Mouse (Mus musculus) kidney, postnatal 14 days (tissue): ENCODE data around the gene Shd.
A peak's percentile ranks its signal among the peaks of the same experiment; 100 is the strongest.
"Not testable (repeated sequence)": the region's sequence is repeated elsewhere in the genome, so short reads cannot be mapped to it uniquely, and the experiment has no call there.

Experiments used
- DNase-seq: peaks from one replicate; pipeline ENCODE4 v3.0.0; 2022; ENCODE audit warnings: mixed read lengths

The Shd gene

GRCm38 (mm10) chr17:55969966-55970891 lies at the start of gene Shd:
Gene Shd (plus strand): TSS chr17:55970467.
- peak; percentile 64 for DNase-seq

- peak; percentile 74 for DNase-seq
These were observed 38.4 kb upstream of the Shd start for GRCm38 (mm10) chr17:55931553-55932502.

DNA sequence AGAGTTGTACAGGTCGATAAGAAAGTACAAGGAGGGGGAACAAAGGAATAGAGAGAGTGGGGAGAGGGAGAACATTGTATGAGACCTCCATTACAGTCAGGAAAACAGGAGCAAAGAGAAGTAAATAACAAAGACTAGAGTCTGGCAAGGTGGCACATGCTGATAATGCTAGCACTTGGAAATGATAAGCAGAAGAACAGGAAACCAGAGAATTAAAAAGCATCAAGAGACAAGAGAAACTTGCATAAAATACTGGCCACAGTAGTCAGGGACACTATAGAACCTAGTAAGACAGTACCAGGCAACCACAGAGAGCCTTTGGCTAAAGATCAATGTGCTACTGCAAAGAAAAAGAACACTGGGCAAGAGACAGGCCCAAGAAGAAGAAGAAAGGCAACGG lies 37.6 kb upstream of the Shd start:
- DNase-seq: no peak

DNA sequence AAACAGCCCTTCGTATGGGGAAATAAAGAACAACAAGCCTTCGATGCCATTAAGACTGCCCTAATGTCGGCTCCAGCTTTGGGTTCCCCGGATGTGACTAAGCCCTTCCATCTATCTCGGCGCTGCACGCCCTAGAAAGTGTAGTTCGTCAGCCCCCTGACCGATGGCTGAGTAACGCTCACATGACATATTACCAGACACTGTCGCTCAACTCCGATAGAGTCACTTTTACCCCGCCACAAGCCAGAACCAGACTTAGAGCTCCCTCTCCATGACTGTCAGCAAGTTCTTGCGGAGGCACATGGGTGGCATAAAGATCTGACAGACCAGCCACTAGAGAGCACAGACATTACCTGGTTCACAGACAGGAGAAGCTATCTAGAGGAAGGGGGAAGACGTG lies 37.1 kb upstream of the Shd start:
- no peak for DNase-seq

- not testable (repeated sequence) for DNase-seq
These were observed 25.8 kb upstream of the Shd start for GRCm38 (mm10) chr17:55944387-55944865.

- DNase-seq: peak; percentile 95
These were observed 25.2 kb upstream of the Shd start for GRCm38 (mm10) chr17:55944866-55945682.

DNA sequence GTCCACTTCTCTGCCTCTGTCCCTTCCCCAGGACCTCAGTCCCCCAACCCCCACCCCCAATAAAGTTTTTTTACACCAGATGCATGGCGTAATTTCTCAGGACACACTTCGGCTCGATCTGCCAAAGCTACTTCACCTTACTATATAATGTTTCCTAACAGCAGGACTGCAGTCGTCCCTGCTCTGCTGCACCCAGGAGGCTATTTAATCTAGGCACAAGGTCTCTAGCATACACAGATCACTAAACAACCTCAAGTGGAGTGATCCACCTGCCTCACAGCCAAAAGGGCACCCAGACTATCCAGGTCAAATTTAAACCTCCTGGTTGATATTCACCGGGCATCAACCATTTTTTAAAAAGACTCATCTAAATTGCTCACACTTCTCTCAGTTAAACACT lies 24.6 kb upstream of the Shd start:
- DNase-seq: no peak

DNA sequence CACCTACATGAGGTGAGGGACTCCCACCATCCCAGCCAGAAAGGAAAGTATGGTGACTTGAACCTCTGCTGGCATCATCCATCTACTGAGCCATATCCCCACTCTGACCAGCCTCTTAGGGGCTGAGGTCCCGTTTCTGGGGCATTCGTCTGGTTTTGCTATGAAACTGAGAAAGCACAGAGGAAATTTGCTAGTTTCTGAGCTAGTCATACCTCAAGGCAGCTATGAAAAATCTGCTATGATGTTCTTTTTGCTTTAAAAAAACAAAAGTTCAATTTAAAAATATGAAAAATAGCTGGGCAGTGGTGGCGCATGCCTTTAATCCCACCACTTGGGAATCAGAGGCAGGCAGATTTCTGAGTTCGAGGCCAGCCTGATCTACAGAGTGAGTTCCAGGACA lies 21.6 kb upstream of the Shd start:
- DNase-seq: no peak

GRCm38 (mm10) chr17:55949400-55949799 lies 20.9 kb upstream of the Shd start, which contains the start of gene Zfp119b:
Gene Zfp119b (minus strand): TSS chr17:55949500.
- no peak for DNase-seq

DNA sequence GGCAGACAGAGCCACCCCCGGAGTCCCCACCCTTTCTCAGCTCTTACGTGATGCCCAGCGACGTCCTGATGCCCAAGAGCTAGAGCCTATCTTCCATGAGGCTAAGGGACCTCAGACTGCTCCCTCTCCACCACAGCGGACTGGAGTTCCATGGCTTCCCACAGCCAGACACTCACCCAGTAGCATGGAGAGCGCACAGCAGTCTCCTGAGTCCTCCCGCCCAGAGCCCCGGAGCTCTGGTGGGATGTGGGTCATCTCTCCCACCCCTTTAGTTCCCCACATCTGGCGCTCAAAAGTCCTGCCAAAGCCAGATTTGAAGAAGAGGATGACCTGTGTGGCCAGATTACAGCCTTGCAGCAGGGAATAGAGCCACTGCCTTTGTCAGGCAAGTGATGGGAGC lies 19.7 kb upstream of the Shd start:
- DNase-seq: no peak

DNA sequence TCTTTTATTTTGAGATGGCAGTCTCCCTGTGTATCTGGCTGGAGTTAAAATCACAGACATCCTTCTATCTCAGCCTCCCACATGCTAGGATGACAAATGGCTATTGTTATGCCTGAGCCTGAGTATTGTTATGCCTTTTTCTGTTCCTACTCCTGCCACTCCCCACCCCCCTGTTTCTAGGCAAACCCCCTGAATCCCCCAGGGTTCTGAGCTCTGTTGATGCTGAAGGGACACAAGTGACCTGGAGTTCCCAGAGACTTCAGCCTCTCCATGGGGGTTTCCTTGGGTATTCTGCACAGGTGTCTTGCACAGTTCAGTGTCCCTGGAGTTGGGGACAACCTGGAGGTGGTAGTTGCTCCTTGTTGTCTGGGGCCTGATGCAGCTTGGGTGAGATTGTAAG lies 18.2 kb upstream of the Shd start:
- DNase-seq: no peak

DNA sequence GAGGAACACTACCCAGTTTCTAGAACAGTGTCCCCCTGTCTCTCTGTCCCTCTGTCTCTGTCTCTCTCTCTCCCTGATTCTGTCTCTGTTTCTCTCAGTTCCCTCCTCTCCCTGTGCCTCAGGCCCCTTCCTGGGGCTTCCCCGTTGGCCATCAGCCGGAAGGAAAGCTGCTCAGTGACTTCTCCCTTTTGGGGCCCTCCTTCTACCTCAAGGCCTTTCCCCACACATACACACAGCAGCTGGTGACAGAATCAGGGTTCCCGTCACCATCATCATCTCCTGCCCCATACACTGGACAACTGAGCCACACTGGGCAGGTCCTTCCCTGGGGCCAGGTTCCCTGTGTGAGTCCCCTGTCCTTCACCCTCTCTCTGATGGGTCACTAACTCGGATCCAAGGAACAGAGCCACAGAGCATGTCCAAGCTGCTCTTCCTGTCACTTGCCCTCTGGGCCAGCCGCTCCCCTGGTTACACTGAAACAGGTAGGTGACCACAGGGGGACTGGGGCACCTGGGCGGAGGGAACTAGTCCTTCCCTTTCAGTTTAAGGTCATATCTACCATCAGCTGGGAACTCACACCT lies 17.7 kb upstream of the Shd start, which contains the start of gene Ebi3:
Ebi3 (plus strand) TSS at position 194 of the 581 bp plus-strand sequence.
- DNase-seq: no peak

GRCm38 (mm10) chr17:55953751-55954150 lies 16.5 kb upstream of the Shd start:
- no peak for DNase-seq

- no peak for DNase-seq
These were observed 16.0 kb upstream of the Shd start for GRCm38 (mm10) chr17:55954229-55954628.

GRCm38 (mm10) chr17:55956129-55956528 lies 14.1 kb upstream of the Shd start:
- peak; percentile 87 for DNase-seq

- no peak for DNase-seq
These were observed 13.7 kb upstream of the Shd start for GRCm38 (mm10) chr17:55956591-55956990.

GRCm38 (mm10) chr17:55957168-55957567 lies 13.1 kb upstream of the Shd start:
- peak; percentile 78 for DNase-seq

DNA sequence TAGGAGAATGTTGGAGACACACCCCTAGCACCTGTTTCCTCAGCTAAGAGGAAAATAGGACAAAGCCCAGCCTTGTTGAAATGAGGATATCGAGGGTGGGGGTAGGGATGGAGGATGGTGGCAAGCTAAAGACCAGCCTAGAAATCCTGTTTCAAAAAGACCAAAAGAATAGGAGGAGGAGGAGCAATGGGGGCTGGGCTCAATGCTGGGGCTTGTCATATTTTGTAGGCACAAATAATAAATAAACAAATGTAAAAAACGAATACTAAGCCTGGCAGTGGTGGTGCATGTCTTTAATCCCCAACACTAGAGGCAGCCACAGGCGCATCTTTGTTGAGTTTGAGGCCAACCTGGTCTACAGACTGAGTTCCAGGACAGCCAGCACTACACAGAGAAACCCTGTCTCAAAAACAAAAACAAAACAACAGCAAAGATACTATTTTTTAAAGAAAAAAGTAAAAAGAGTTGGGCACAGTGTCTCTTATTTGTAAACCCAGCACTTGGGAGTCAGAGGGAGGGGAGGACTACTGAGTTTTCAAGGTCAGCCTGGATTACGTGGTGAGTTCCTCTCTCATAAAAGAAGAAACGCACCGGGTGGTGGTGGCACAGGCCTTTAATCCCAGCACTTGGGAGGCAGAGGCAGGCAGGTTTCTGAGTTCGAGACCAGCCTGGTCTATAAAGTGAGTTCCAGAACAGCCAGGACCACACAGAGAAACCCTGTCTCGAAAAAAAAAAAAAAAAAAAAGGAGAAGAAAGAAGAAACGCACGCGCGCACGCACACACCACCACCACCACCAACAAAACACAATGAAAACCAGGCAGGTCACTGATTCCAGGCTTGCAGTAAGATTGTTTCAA lies 12.3 kb upstream of the Shd start:
- DNase-seq: no peak

- DNase-seq: no peak
These were observed 11.7 kb upstream of the Shd start for GRCm38 (mm10) chr17:55958584-55958886.

GRCm38 (mm10) chr17:55958918-55959728 lies 11.1 kb upstream of the Shd start, which contains the start of gene Yju2:
Gene Yju2 (plus strand): TSS chr17:55959099.
- peak; percentile 95 for DNase-seq
